Mouse (Mus musculus) thymus, adult 2 months (tissue): ENCODE measurements around the gene Zbtb7a.

ENCODE experiments used
- CTCF ChIP-seq: fragments of 200-500 bp; IDR thresholded peaks from 2 replicates; pipeline ENCODE4 v1.5.1; 2012; ENCODE audit warnings: mild to moderate bottlenecking, control low read depth, low read length, moderate library complexity, borderline replicate concordance; ENCODE audit not compliant: control insufficient read depth, poor library complexity, insufficient read depth; ENCODE audit errors: extremely low read depth
- POLR2A ChIP-seq: fragments of 200-500 bp; IDR thresholded peaks from 2 replicates; pipeline ENCODE4 v1.6.1; 2012; ENCODE audit warnings: mild to moderate bottlenecking, low read length, control low read depth, moderate library complexity; ENCODE audit not compliant: control insufficient read depth, poor library complexity, insufficient read depth; ENCODE audit errors: extremely low read depth

DNA sequence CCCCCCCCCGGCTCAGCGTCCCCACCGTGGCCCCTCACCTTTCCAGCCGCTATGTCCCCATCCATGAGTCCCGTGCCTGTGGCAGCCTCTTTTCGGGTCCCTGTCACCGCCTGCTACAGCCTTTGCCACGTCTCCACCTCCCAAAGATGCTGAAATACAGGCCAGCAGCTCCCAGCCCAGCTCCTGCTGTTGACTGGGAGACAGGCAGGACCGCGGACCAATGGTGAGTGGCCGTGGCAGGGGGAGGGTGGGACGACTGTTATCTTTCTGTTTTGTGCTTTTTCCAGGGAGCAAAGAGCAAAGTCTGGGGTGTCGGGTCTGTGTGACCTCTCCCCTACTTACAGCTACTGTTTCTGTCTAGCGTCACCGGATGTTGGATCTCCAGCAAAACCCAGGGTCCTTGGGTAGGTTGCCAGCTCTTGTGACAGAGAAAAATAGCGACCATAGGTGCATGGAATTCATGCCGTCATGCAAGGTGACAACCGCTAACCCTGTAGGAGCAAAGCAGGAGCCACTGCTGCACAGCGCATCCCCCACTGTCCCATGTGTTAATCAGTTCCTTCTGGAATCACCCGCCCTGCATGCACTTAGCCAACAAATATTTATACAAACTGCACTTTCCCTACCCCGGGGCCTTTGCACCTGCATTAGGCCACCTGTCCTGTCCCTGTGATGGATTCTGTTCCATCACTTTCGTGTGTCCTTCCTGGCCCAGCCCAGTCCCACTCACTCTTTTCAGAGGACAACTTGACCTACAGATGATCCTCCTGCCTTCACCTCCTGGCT, 42.4 kb upstream of the Zbtb7a start:
- TF ChIP-seq POLR2A (no peak), CTCF (no peak)
